Mouse (Mus musculus) layer of hippocampus, postnatal 10 days (tissue): Measurements from ENCODE around the gene 1110002E22Rik. TPM values are rescaled to one million over a fixed set of nuclear protein-coding genes. Genes with fewer than 3 reads are reported as not detected.

Experiments used
- DNase-seq, 2 experiments: peaks; one replicate each; pipeline ENCODE4 v3.0.0; 2021; ENCODE audit warnings: low spot score in 2 of 2
- total RNA-seq, 2 experiments: library from RNA; stranded (reverse); gene quantifications; 2 replicates each; pipeline ENCODE4 v1.2.3; 2021

The 1110002E22Rik gene
- total RNA-seq, 2 experiments from 2014 or later, result 1.3 TPM

DNA sequence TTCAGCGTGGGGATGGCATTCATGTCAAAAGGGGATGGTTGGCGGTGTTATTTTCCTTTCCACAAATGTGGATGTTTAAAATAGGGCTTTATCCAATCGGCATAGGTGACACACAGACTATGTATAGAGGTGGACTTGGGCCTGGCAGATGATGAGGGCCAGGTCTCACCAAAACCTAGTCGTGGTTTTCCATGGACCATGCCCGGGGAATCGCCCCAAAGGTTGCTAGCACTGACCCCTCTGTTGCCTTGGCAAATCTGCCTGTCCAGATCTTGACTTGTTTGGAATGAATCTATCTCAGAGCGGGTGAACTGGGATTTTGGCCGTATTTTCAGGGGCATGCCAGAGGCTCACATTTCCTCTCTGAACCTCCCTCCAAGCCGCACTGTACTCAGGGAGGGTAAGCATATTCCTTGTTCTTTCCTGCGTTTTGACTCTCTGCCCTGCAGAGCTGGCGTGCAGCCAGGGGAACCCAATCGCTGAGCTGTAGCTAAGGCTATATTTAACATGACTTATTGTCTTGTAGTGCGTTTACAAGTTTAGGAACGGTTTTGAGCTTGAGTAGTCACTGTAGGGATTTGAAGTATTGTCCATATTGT, 1.0 kb upstream of the 1110002E22Rik start:
- DNase-seq, result no peak

DNA sequence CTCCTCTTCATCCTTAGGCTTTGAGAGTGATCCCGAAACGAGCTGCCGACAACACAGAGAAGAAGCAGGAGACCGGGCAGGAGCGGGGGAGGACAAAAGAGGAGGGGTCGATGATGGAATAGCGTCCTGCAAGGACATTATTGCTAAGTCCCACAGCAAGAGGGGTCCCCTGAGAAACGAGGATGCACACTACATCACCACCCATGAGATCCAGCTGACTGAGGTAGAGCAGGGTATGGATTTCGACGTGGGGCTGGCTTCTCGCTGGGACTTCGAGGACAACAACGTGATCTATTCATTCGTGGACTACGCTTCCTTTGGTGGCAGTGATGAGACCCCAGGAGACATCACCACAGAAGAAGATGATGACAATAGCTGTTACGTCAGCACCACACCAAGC, 1.1 kb downstream of the 1110002E22Rik start:
- DNase-seq, result no peak

DNA sequence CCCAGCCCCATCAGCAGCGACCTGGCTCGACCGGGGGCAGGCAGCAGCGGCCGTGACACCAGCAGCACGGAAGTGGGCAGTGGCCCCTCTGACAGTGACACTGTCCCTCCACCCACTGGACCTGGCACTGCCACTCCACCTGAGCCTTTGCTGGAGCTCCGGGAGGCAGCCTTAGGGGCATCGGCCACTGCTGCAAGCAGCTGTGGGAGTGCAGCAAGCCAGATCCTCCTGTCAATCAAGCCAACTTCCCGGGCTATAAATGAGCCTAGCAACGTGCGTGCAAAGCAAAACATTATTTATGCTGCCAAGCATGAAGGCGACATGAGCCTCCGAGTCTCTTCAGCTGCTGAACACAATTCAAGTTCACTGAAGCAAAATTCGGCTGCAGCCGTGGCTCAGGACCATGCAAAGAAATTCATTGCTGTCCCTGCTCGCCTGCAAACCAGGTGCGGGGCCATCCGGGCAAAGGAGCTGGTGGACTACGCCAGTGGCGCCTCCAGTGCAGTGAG, 1.6 kb downstream of the 1110002E22Rik start:
- DNase-seq, result no peak

DNA sequence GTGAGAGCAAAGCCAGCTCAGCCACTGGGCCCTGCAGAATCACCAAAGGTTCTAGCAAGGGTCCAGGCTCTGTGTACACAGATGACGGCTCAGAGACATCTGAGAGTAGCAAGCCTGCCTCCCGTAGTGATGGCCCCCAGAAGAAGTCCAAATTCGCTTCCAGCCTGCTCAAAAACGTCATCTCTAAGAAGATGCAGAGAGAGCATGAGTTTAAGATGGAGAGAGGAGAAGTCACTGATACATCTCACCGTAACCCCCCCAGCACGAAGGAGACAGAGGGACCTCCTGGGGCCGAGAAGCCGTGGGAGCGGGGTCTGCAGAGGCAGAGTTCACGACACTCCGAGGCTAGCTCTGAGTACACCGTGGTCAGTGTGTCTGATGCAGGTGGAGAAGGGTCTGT, 2.4 kb downstream of the 1110002E22Rik start, which contains the start of gene Gm5105:
Gm5105 (minus strand) TSS at position 101 of the 400 bp plus-strand sequence.
- DNase-seq, result no peak

DNA sequence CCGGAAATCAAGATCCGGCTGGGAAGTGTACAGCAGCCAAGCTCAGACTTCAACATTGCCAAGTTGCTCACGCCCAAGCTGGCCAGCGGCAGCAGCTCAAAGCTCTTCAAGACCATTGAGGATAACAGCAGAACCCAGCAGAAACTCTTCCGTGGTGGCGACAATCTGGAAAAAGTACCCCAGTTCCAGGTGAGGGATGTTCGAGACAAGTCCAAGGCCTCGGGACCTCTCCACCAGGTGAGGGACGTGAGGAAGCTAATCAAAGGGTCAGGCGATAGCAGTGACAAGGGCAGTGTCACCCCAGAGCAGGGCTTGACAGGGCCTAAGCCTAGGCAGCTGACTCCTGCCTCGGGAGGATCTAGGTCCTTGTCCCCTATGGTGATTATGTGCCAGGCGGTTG, 3.3 kb downstream of the 1110002E22Rik start:
- DNase-seq, result no peak

DNA sequence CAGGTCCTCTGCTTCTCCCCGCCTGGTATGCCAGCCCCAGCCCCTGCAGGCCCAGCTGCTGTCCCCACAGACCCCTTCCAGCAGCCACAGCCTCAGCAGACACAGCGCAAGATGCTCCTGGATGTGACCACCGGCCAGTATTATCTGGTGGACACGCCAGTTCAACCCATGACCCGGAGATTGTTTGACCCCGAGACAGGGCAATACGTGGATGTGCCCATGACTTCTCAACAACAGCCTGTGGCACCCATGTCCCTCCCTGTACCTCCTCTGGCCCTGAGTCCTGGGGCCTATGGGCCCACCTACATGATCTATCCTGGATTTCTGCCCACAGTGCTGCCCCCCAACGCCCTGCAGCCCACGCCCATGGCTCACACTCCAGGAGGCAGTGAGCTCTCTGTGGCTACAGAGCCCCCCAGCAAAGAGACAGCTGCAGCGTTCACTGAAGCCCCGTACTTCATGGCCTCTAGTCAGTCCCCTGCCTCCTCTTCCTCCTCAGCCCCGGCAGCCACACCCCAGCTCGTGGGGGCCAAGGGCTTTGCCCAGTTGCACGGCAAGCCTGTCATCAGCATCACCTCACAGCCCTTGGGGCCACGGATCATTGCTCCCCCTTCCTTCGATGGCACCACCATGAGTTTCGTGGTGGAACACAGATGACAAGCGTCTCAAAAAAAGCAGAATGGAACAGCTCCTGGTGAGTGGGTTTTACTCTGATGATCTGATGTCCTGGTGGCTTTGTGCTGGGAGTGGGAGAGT, 5.1 kb downstream of the 1110002E22Rik start:
- DNase-seq, result no peak

DNA sequence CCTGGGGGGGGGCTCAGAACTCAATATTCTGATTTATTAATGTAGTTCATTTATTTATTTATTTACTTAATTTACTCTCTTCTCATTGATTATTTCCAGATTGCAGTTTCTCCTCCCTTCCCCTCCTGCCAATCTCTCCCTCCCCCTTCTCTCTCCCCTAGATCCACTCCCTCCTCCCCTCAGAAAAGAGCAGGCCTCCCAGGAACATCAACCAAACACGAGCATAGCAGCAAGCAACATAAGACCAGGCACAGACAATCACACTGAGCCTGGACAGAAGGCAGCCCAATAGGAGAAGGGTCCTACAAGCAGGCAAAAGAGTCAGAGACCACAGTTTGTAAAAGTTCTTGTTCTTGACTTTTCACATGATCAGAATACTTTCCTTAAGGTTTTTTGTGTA, 6.2 kb downstream of the 1110002E22Rik start:
- no peak for DNase-seq

DNA sequence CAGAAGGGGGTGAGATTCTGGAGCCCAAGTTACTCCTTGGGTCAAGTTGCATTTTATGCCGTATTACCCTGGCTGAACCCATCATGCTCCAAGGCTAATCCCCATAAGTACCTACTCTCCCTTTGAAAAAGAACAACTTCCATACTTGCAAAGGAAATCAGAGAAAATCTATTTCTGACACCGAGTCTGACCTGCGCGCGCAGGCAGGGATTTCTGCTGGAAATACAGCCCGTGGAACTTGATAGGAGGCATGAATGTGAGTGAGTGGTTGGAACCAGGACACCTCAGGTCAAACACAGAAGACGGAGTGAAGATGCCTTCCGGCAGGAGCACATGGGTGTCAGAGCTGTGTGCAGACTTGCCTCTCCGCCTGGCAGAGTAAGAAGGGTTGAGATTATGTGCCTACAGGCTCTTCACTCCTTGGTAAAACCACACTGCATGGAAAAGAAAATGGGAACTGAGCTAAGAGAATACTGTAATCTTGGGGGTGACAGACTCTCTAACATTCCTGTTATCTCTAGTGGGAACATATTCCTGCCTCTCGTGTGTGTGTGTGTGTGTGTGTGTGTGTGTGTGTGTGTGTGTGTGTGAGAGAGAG, 6.7 kb downstream of the 1110002E22Rik start:
- DNase-seq, result no peak

DNA sequence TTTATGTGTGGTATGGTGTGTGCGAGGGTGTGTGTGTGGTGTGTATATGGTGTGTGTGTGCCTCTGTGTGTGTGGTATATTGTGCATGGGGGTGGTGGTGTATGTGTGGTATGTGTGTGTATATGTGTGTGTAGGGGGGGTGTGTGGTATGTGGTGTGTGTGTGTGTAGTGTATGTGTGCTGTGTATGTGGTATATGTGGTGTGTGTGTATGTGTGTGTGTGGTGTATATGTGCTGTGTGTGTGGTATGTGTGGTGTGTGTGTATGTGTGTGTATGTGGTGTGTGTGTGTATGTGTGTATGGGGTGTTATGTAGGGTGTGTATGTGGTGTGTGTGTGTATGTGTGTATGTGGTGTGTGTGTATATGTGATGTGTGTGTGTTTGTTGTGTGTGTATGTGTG, 9.4 kb downstream of the 1110002E22Rik start:
- DNase-seq, result no peak

DNA sequence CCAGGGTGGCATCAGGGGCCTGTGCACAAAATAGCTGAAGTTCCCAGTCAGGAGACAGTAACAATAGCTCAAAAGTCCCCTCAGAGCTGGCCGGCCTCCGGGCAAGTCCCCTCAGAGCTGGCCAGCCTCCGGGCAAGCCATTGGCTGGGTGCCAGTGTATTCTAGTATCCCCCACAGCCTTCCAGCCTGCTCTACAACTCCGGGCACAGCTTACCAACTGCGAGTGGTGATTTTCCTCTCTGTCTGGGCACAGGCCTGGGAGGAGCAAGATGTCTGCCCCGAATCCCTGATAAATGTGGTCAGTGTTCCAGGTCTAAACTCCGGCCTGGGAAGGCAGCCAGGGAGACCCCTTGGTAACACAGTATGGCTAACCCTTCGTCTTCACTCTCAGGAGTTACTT, 10.4 kb downstream of the 1110002E22Rik start:
- DNase-seq, result peak; percentile 54 to 74

DNA sequence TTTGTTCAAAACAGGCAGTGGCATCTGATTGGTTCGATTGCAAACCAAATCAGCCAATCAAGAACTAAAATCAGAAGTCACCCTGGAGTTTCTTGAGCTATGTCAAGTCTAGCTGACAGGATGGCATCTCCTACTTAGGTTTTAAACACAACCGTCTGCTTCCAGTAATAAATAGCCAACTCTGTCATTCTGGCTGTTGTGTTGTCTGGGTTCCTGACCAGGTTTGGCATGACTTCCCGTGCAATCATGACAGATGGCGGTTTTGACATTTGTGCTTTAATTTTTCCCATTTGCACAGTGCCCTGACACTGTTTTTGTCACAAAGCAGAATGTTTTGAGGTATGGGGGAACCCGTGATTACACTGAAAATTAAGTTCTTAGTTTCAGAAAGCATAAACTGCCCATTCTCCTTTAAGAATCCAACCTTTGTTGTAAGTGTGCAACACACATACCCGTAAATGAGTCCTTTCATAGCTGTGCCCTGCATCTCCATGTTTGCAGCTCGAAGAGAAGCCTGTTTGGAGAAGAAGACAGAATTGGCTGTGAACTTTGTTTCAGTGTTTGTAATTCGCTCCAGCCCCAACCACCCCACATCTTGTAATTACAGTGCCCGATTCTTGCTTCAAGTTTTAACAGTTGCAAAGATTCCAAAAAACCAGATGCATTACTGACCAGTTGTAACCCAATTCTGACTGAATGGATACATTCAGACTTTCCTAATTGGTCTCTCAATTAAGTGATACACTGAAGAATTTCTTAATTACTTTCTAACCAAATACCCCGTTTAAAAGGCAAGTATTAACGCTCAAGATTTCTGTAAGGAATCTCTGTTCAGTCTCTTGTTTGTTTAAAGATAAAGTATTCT, 12.9 kb downstream of the 1110002E22Rik start:
- no peak for DNase-seq

DNA sequence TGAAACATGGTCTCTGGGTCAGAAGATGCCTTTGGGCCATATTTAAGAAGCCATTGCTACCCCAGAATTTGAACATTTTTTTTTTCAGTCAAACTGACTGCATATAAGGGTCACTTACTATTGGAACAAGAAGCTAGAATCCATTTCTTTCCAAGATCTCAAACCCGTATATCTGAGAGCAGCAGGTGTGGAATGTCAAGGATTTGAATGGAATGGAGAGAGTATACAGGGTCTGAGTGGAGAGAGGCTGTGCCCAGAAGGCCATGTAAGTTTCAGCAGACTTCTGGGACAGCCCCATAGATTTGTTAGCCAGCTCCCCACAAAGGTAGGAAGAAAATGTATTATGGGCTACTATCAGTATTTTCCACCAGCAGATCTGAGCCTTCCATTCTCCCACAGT, 13.8 kb downstream of the 1110002E22Rik start:
- no peak for DNase-seq

DNA sequence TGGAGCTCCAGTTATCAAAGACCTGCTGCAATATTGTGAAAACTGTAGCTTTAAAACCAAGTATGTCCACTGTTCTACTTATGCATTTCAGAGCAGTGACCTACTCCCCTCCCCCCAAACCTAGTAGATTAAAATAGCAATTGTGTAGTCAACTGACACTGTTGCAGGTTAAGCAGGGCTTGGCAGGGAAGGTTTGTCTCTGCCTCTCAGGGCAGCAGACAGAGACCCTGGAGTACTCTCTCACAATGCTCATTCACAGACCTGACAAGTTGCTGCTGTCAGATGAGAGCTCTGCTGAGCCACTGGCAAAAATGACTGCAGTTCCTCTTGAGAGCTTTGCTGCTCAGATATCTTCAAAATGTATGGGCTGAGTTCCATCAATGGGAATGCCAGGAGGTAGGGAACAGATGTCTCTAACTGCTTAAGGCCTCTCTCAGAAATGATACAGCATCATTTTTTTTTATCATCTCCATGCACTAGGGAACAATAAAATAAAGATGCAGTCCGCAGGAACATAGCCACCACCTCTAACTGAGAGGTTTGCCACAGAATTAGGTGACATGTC, 18.3 kb downstream of the 1110002E22Rik start:
- DNase-seq, result no peak

DNA sequence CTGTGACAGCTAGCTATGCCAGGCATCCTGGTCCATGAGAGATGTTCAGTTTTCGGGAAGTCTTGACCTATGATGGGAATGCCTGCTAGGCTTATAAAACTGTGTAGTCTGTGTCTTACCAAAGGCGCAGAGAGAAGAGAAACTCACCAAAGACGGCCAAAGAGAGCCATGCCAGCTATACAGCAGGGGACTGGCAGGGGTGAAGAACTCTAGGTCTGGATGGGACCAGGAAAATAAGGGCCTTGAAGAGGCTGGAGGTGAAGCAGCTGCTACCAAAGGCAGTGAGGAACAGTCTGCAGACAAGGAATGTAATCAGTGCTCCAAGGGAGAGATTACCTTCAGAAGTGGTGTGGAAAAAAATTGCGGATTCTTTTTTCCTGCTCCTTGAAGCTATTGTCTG, 19.0 kb downstream of the 1110002E22Rik start:
- DNase-seq, result no peak

DNA sequence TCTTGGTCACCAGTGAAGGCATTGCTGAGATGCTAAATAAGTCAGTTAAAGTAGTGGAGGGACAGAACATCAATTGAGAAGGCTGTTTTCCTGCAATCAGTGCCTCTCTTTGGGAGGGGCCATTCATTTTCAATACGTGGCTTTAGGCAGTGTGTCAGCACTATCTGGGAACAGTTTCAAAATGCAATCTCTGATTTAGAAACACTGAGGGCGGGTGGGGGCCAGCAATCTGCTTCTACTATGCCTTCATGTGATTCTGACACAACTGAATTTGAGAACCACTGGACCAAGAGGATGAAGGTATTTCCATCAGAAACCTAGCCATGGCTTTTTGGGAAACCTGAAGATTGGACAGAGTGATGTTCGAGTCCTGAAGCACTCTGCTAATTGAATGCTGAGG, 30.4 kb downstream of the 1110002E22Rik start:
- DNase-seq, result peak; percentile 22 to 39

DNA sequence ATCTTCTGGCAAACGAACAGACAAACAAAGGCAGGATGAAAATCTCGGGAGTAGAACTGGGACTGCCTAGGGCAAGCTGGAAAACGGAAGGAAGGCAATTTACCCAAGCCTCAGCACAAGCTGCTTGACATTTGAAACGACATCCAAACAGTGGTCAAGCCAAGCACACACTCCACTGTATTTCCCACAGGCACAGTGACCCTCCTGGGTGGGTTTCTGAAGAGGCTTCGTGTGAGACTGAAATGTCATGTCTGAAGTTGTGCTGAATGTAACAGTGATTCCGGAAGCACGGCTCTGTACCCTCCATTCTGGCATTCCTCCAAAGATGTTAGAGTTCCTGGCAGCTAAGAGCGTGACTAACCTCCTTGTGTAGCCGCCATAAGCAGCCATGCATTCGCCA, 30.9 kb downstream of the 1110002E22Rik start:
- DNase-seq, result peak; percentile 16 to 19

DNA sequence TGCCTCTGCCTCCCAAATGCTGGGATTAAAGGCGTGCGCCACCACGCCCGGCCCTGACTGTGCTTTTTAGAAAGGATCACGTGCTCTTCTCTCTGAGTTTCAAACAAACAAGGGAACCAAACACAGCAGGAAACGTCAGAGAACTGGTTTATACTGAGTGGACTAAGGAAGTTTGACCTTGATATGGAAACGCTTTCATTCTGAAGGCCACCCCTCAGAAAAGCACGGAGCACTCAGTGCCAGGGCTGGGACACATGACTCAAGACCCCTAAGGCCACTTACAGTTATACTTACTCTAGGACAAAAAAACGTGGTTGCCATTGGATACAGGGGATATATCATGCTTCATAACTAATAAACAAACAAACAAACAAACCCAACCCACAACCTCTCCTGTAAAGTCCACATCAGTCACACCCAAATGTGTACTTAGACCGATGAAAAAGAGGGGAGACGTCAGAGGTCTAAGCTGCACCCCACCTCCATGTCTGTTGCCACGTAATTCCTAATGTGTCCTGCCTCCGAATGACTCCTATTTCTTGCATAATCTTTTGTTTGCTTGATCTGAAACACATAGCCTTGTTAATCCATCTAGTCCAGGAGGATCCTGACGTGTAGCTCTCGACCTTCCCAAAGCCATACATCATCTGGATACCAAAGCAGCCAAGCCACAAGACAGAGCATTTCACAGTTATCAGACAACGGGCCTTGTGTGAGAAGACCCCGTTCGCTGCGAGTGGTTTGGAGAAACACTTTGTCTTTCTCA, 31.6 kb downstream of the 1110002E22Rik start:
- no peak for DNase-seq

DNA sequence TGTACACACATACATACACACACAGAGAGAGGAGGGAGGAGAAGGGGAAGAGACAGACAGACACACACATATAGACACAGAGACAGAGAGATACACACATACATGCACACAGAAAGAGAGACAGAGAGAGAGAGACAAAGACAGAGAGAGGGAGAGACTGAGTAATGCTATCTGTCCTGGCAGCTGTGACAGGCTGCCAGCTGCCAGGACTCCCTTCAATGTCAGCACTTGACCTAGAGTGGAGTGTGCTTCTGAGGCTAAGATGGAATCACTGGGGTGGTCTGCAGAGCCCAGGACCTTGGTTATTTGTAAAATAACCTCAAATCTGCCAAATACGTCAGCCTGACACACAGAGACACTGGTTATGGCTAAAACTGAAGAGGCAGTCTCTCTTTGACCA, 32.9 kb downstream of the 1110002E22Rik start:
- DNase-seq, result no peak

DNA sequence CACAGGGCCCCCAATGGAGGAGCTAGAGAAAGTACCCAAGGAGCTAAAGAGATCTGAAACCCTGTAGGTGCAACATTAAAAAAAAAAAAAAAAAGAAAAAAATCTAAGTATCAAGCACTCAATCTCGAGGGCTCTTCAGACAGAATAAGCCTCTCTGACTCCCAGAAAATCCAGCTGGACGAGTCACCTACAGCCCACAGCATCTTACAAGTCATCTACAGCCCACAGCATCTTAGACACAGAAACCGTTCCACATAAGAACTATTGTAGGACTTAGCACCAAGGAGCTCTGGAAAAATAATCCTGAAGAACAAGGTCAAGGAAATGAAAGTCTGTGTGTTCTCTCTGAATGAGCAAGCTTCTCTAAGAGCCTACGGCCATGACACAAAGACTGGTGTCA, 37.1 kb downstream of the 1110002E22Rik start:
- no peak for DNase-seq

DNA sequence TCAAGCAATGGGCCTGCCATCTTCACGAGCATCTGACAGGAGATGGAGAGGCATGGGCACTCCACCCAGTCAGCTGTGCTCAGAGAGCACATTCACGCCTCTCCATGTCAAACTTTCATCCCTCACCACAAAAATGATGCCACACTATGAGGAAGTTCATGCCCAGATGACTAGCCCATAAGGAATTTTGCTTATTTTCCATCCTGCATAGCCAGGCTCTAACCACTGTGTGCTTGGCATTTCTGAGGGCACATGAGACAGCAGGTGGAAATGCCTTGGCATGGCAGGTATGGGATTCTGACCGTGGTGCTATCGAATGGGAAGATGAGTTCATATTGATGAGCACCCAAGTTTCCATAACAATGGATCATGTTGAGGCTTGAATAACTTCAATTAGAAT, 38.8 kb downstream of the 1110002E22Rik start:
- DNase-seq, result no peak
